In the genomic region with DNA sequence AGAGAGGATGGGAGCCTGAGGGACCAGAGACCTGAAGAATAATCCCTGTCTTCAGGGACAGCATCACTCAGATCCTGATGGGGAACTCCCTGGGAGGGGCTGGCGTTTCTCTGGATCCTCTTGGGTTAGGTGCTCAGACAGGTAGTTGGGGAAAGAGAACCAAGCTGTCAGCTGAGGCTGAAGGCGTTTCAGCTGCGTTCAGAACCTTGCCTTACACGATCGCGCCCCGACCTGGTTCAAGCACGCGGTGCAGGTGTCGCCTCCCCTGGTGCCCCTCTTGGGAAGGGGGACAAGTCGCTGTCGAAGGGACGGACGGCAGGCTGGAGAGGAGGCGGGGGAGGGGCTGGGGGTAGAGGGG, we compare ENCODE assay signal across 8 mouse cellular contexts. TPM values are rescaled to one million over a fixed set of nuclear protein-coding genes. Genes with fewer than 3 reads are reported as not detected.
DNase-seq lines count a peak whose midpoint lies in the region; ATAC-seq and TF ChIP-seq lines count a peak whose summit lies in the region.

No protein-coding gene starts in this region.

- DNase-seq in liver, embryonic 11.5 days (ENCODE audit: low spot score): no peak
- no peak for DNase-seq in liver
- DNase-seq in forebrain, embryonic 11.5 days (ENCODE audit: low spot score): no peak
- DNase-seq in adrenal gland, adult 8-10 months: no peak
- no peak for DNase-seq in spleen, postnatal 10 days (ENCODE audit: low spot score in 2 of 2)

- H3K4me3 ChIP-seq in liver, embryonic 11.5 days (ENCODE audit: low read depth, low read length): peak overlapping the region; percentile 47
- H3K4me3 ChIP-seq in forebrain, embryonic 11.5 days (ENCODE audit: low read depth, low read length): peak overlapping the region; percentile 62
- peak overlapping the region; percentile 43 for H3K4me3 ChIP-seq in intestine, postnatal 0 days (ENCODE audit: low read depth, low read length)
- H3K4me3 ChIP-seq in neural tube, embryonic 15.5 days (replicated peaks): peak overlapping the region; percentile 71

- WGBS in liver, embryonic 11.5 days: 3% methylated on average over 10 of the region's 15 CpGs
- WGBS in forebrain, embryonic 11.5 days: 1% methylated on average over 10 of the region's 15 CpGs
- 2% methylated on average over 13 of the region's 15 CpGs for WGBS in intestine, postnatal 0 days
- 0% methylated on average over 11 of the region's 15 CpGs for WGBS in neural tube, embryonic 15.5 days

- H3K9me3 ChIP-seq in liver, embryonic 11.5 days (ENCODE audit: control insufficient read depth, low read length): no peaks in the 10 kb centered on the region
- no peaks in the 10 kb centered on the region for H3K9me3 ChIP-seq in forebrain, embryonic 11.5 days (ENCODE audit: control insufficient read depth, low read length)
- no peaks in the 10 kb centered on the region for H3K9me3 ChIP-seq in intestine, postnatal 0 days (ENCODE audit: control insufficient read depth)
- no peaks in the 10 kb centered on the region for H3K9me3 ChIP-seq in neural tube, embryonic 15.5 days (replicated peaks)

- H3K36me3 ChIP-seq in liver, embryonic 11.5 days (ENCODE audit: control insufficient read depth, insufficient read depth, low read length): no peaks in the 10 kb centered on the region
- H3K36me3 ChIP-seq in forebrain, embryonic 11.5 days (ENCODE audit: control insufficient read depth, insufficient read depth, low read length): no peaks in the 10 kb centered on the region
- H3K36me3 ChIP-seq in intestine, postnatal 0 days (ENCODE audit: control insufficient read depth, insufficient read depth): no peaks in the 10 kb centered on the region
- H3K36me3 ChIP-seq in neural tube, embryonic 15.5 days: no peaks in the 10 kb centered on the region

- 0 out of 2 replicates have a peak, but pooled peaks have one; percentile 9 for TF ChIP-seq CTCF in intestine, postnatal 0 days (IDR thresholded peaks at IDR 0.05; ENCODE audit: low read depth)

- H3K27ac ChIP-seq in liver, embryonic 11.5 days (ENCODE audit: low read depth, low read length): no peak overlapping the region
- H3K27ac ChIP-seq in forebrain, embryonic 11.5 days (ENCODE audit: low read depth, low read length): no peak overlapping the region
- H3K27ac ChIP-seq in intestine, postnatal 0 days (ENCODE audit: low read depth, low read length): no peak overlapping the region
- 0 out of 2 replicates have a peak overlapping the region, but pooled peaks have one; percentile 65 for H3K27ac ChIP-seq in neural tube, embryonic 15.5 days (replicated peaks)

- no peak overlapping the region for H3K9ac ChIP-seq in liver, embryonic 11.5 days (ENCODE audit: low read depth, low read length)
- peak overlapping the region; percentile 77 for H3K9ac ChIP-seq in forebrain, embryonic 11.5 days (ENCODE audit: low read length)
- no peak overlapping the region for H3K9ac ChIP-seq in intestine, postnatal 0 days (ENCODE audit: low read depth, low read length)
- peak overlapping the region; percentile 69 for H3K9ac ChIP-seq in neural tube, embryonic 15.5 days (replicated peaks)

- peaks cover 60% of the 10 kb centered on the region for H3K27me3 ChIP-seq in liver, embryonic 11.5 days (replicated peaks; ENCODE audit: control insufficient read depth, insufficient read depth, low read length)
- H3K27me3 ChIP-seq in forebrain, embryonic 11.5 days (ENCODE audit: control insufficient read depth, insufficient read depth, low read length): peaks cover 17% of the 10 kb centered on the region
- peaks cover 54% of the 10 kb centered on the region for H3K27me3 ChIP-seq in intestine, postnatal 0 days (replicated peaks; ENCODE audit: control insufficient read depth, insufficient read depth, low read length)
- H3K27me3 ChIP-seq in neural tube, embryonic 15.5 days (replicated peaks): peaks cover 20% of the 10 kb centered on the region

- no peak for ATAC-seq in liver, embryonic 11.5 days (replicated peaks; ENCODE audit: low FRiP score)
- peak; percentile 62; the same call in 1 of the 2 replicates for ATAC-seq in forebrain, embryonic 11.5 days (replicated peaks; ENCODE audit: low FRiP score)
- ATAC-seq in intestine, postnatal 0 days: no peak
- no peak; the same call in none of the 2 replicates for ATAC-seq in neural tube, embryonic 15.5 days (ENCODE audit: low FRiP score)
- no peak for ATAC-seq in inflammation-experienced regulatory T-cells, adult 6 months

- H3K4me1 ChIP-seq in liver, embryonic 11.5 days (replicated peaks; ENCODE audit: control insufficient read depth, insufficient read depth, low read length): no peaks in the 10 kb centered on the region; the same call in 1 of the 2 replicates
- peaks cover 3% of the 10 kb centered on the region; the same call in 1 of the 2 replicates for H3K4me1 ChIP-seq in forebrain, embryonic 11.5 days (replicated peaks; ENCODE audit: control insufficient read depth, insufficient read depth, low read length)
- no peaks in the 10 kb centered on the region for H3K4me1 ChIP-seq in intestine, postnatal 0 days (replicated peaks; ENCODE audit: control insufficient read depth, insufficient read depth, low read length)
- peaks cover 40% of the 10 kb centered on the region for H3K4me1 ChIP-seq in neural tube, embryonic 15.5 days

- peak overlapping the region; percentile 68 for H3K4me2 ChIP-seq in liver, embryonic 11.5 days
- H3K4me2 ChIP-seq in forebrain, embryonic 11.5 days (ENCODE audit: low read depth, low read length, severe bottlenecking): peak overlapping the region; percentile 73
- peak overlapping the region; percentile 72 for H3K4me2 ChIP-seq in intestine, postnatal 0 days (replicated peaks; ENCODE audit: low read depth)
- H3K4me2 ChIP-seq in neural tube, embryonic 15.5 days: peak overlapping the region; percentile 91

RNA-seq across cellular contexts. Expression of a gene that starts 10.2 kb away (rescaled TPM):
- polyA plus RNA-seq in liver, embryonic 11.5 days (2014; fragmentation: Nextera tagmentation; extraction: Ambion mirVana): 0.10 and 0.15 TPM in 2 replicates
- polyA plus RNA-seq in forebrain, embryonic 11.5 days (2014; fragmentation: Nextera tagmentation; extraction: Ambion mirVana): 3.7 and 3.8 TPM in 2 replicates
- polyA plus RNA-seq in intestine, postnatal 0 days (2015; fragmentation: Nextera tagmentation; extraction: Ambion mirVana): 0.10 and 0.25 TPM in 2 replicates
- polyA plus RNA-seq in neural tube, embryonic 15.5 days (2015; fragmentation: Nextera tagmentation; extraction: Ambion mirVana): 2.9 and 3.7 TPM in 2 replicates
- 1 to 10 TPM in 3 of 4 experiments, under 1 TPM in 1; 0.91 to 3.2 (median 2.1) TPM for total RNA-seq in adrenal gland, adult 8-10 months (2022)
- not detected for polyA plus RNA-seq in inflammation-experienced regulatory T-cells, adult 6 months (2017; shearing (Covaris generic))

Comparison
In these comparisons a context has a peak if more than half of its experiments do, and no peak if none do; other contexts are left out.
1. H3K9ac ChIP-seq: peak in forebrain, embryonic 11.5 days (single experiment) and neural tube, embryonic 15.5 days (single experiment); none in liver, embryonic 11.5 days (single experiment) and intestine, postnatal 0 days (single experiment).
2. Peak in every context shown above with its lines, with median percentiles within 50 percentile points of each other: H3K4me2 ChIP-seq and H3K4me3 ChIP-seq.